Mouse (Mus musculus) frontal cortex, adult (tissue): Measurements from ENCODE around the gene Prss36.
A peak's percentile ranks its signal among the peaks of the same experiment; 100 is the strongest.
"Not testable (repeated sequence)": the region's sequence is repeated elsewhere in the genome, so short reads cannot be mapped to it uniquely, and the experiment has no call there.

Experiments
- ATAC-seq: cut with Nextera tagmentation; 2 replicates; pipeline ENCODE4 v1.9.2; 2017; ENCODE audit warnings: mild to moderate bottlenecking, moderate library complexity, mixed read lengths; ENCODE audit not compliant: low TSS enrichment

Prss36 gene

DNA sequence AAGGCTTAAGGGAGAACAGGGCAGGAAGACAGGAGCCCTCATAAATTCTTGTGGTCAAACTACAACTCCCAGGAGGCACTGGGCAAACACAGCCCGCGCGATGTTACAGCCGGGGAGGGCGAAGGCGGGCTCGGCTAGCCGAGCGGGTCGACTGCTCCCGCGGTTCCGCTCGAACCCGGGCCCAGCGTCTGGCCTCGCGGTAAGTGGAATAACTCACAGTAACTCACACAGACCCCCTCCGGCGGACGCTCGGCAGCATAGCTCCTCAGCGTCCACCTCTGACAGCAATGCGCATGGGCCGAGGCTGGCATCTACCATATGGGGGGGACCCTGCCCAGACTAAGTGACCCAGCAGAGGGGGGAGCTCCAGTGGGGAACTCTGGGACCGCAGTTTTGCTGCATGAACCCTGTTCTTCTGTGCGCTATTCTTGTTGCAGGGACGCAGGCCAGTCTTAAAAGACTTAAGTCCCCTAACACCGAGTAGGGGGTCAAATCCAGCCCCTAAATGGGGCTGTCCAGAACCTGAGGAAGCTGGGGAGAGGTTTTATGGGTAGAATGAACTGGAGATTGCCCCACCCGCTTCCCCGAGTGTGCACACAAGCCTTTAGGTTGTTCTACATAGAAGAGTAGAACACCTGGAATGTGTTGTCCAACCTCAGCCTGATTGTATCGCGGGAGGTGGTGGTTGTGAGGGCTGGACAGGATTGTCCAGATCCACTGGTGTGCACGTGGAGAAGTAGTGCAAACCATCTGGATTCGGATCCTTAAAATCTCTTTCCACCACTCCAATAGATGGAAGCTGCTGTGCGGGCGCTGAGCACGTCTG, 42.3 kb downstream of the Prss36 start, which contains the start of gene Bckdk:
Bckdk (plus strand) TSS at position 112 of the 826 bp plus-strand sequence.
- peak; percentile 88 for ATAC-seq

DNA sequence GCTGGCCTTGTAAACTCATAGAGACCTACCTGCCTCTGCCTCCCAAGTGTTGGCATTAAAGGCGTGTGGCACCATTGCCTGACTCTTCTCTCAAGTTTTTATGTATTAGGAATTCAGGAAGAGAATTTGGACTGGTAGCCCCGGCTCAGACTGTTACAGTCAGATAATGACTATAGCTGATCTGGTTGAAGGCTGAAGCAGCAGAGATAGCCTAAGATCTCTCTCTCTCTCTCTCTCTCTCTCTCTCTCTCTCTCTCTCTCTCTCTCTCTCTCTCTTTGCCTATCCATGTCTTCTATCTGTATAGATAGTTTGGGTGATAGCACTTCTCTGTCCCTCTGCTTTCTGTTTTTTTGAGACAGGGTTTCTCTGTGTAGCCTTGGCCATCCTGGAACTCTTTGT, 44.8 kb downstream of the Prss36 start:
- no peak for ATAC-seq

DNA sequence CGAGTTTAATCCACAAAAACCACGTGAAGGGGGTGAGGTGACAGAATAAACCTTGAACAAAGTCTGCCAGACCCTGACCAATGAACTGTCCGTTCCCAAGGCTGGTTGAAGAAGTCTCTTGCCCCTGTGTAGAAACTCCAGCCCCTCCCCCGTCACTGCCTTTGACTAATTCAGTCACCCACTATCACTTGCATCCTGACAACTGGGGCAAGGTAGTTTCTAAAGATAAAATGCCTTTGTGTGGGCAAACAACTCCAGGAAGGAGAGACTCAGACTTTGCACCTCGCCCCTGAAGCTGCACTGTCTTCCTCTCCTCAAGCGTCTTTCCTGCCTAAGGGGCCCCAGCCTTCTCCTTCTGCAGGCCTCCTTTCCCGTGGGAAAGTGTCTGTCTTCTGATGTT, 46.5 kb downstream of the Prss36 start:
- ATAC-seq, result no peak

DNA sequence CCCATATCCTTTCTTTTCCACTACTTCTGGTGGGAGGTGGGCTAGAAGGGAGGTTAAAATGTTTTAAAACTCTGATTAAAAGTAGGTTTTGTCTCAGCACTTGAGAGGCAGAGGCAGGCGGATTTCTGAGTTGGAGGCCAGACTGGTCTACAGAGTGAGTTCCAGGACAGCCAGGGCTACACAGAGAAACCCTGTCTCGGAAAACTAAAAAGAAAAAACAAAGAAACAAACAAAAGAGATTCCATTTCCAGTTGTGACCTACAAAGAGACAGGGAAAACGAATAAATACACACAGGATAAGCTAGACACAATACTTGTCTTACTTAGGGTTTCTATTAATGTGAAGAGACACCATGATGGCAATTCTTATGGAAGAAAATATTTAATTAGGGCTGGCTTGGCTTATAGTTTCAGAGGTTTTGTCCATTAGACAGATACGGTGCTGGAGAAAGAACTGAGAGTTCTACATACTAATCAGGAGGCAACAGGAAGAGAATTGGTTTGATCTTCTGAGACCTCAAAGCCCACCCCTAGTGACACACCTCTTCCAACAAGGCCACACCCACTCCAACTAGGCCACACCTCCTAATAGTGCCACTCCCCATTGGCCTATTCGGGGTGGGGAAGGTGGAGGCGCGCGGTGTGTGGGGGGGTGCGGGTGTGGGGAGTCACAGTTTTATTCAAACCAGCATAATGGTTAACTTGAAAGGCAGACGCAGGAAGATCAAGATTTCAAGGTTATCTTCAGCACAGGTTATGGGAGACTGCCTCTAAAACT, 48.2 kb downstream of the Prss36 start:
- no peak for ATAC-seq

DNA sequence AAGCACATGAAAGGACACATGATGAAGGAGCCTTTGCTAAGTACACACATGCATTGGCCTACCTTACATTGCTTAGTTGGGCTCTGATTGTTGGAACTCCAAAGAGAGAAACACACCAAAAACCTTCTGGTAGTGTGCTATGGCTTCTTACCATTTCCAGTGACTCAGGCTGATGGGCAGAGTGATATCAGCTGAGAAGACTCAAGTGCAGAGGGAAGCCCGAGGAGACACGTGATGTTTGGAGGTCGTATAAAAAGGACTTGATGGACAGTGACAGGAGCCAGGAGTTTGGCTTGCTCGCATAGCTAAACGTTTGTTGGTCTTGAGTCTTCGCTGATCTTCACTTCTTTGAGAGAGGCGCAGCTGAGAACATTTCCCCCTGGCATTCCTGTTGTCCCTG, 49.0 kb downstream of the Prss36 start:
- no peak for ATAC-seq

DNA sequence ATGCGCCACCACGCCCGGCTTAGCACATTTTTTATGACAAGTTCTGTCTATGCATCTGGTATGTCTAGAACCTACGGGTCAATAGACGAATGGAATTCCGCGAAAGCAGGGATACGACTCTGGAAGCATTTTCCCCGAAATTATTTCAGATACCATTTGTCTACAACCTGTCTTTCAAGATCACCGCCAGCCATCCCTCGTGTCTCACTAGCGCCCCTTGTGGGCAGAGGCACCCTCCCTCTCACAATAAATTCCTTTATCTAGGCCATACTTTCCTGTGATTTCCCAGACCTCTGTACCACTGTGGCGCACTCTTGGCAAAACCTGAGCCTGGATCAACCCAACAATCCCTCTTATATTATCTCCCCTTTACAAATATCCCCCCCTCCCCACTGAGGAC, 50.1 kb downstream of the Prss36 start:
- no peak for ATAC-seq

DNA sequence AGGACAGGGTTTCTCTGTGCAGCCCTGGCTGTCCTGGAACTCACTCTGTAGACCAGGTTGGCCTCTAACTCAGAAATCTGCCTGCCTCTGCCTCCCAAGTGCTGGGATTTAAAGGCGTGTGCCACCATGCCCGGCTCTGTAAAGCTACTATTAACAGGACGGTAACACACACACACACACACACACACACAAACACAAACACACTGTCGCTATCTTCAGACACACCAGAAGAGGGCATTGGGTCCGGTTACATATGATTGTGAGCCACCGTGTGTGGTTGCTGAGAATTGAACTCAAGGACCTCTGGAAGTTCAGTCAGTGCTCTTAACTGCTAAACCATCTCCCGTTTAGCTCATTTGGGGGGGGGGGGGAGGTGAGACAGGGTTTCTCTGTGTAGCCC, 50.6 kb downstream of the Prss36 start:
- not testable (repeated sequence) for ATAC-seq

DNA sequence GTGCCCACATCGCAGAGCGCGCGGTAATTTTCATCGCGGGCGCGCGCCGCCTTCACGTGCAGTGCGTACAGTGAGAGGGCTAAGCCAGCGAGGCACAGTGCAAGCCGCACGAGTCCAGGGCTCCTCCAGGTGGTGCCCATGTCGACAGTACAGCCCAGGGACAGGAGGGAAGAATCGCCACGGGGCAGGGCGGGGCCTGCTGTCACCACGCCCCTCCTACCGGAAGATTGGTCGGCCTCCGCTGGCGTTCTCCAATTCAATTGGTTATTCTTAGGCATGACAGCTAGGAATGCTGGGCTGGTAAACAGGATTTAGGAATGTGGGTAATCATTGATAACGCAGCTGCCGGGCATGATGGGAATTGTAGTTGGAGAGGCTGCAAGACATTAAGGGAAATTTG, 51.1 kb downstream of the Prss36 start, which contains the start of the genes Gm21974 and Vkorc1:
Gm21974 (minus strand) TSS at position 13 of the 400 bp plus-strand sequence.
Vkorc1 (minus strand) TSS at position 176 of the 400 bp plus-strand sequence.
- ATAC-seq, result peak; percentile 97

DNA sequence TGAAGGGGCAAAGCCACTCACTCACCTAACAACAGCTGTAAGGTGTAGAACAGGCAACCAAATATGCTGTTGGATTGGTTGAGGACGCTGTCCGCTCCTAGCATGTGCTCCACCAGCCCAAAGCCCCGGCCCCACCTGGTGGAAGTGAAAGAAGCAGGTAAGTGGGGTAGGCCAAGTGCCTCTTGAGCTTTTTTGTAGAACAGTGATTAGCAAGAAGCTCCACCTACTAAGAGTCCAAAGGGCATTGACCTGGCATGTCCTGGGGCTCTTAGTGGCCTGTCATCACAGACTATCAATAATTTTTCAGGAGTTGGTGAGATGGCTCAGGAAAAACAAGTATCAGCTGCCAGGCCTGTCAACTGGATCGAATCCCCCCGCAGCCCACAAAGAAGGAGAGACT, 52.0 kb downstream of the Prss36 start:
- no peak for ATAC-seq

DNA sequence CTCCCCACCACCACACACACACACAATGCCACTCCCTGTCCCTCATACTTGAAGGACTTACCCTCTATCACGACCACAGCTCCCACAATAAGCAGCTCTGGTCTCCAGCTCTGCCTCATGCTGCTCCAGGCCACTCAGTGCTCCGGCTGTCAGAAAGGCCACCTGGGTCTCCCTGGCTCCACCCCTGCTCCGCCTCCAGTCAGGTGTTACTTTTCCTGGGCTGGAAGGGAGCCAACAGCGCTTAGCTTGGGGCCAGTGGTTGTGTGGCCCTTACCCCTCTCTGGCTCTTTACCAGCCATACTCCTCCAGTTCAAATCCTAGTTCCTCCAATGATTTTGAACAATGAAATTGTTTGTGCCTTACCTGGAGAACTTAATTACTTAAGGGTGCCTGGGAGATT, 55.7 kb downstream of the Prss36 start, which contains the start of gene Prss53:
Prss53 (minus strand) TSS at position 173 of the 400 bp plus-strand sequence.
- no peak for ATAC-seq

DNA sequence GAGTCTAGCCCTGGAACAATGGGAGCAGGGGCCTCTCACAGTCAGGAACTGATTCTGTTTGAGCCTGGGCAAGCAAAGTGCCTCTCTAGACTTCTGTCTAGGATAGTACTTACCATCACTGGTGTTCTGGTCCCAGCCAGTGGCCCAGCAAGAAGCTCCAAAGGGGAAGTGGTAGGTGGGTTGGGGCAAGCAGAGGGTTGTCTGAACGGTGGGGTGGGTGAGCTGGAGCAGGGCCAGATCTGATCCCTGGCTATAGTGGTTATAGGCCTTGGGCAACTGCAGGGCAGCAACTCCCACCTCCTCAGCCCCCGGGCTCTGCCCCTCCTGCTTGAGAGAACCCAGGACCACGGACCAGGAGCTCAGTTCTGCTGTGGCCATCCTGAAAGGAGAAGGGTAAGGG, 57.7 kb downstream of the Prss36 start:
- no peak for ATAC-seq

DNA sequence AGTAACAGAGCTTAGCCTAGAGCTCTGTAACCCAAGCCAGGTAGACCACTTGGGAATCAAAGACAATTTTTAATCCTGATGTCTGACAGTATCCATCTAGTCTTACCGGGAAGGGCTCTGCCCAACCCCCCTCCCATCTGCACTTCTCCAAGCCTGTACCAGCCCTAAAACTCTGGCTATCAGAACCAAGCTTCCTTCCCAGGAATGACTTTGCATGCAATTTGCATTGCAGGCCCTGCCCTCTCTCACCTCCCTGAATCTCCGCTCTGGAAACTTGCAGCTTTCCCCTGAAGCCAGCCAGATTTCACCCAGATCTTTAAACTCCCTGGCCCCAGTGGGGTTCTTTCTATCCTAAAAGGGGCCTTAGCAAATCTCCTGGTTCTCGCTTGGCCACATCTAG, 58.7 kb downstream of the Prss36 start:
- ATAC-seq, result no peak

DNA sequence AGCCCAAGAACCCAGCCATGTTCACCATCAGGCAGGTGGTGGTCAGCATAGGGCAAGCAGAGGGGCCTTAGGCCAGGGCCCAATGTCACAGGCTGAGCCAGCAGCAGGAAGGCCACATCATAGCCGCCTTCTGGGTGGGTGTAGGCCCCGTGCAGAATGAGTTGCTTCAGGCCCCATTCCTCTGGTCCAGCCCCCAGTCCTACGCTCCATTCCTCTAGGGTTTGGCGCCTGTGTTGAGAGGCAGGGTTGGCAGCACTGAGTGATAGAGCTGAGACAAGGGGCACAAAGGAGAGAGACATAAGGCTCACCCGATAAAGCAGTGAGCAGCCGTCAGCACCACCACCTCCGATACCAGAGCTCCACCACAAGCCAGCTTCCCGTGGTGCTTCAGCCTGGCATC, 59.3 kb downstream of the Prss36 start:
- no peak for ATAC-seq

DNA sequence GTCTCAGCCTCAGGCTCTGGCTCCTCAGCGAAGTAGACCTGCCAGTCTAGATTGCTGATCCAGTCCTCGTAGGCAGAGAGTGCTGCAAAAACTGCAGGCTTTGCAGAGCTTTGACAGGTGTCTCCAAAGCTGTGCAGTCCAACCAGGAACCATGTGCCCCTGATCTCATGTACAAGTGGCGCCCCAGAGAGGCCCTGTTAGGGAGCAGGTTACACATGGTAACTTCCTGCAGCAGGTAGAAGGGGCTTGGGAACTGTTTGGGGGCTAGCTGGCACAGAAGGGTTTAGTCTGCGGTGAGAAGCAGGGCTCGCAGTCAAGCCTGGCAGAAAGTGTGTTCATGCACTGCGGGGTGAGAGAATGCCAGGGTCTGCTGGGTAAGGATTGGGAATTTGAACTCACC, 60.0 kb downstream of the Prss36 start:
- no peak for ATAC-seq

DNA sequence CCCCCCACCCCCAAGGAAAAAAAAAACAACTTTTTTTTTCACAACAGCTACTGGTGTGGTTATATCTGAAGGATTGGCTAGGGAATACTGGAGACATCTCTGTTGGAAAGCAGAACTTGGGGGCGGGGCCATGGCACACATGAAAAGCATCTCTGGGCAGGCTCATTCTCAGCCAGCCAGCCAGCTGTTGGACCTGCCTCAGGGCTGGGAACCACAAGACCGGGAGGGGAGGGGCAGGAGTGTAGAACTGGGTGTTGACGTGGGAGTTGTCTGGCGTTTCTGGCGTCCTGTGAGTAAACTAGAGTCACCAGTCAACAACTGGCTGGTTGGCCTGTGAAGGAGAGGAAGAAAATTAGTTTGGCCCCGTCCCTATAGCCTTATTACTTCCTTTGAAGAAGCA, 60.6 kb downstream of the Prss36 start:
- ATAC-seq, result no peak
